Mouse (Mus musculus): Measurements from ENCODE around the gene Rnf8.

The Rnf8 gene

GRCm38 (mm10) chr17:29680174-29680573, 65.6 kb downstream of the Rnf8 start:
- DNase-seq (ENCODE audit: low spot score in 2 of 2): no peak

GRCm38 (mm10) chr17:29680921-29681320, 66.3 kb downstream of the Rnf8 start:
- no peak for DNase-seq (ENCODE audit: low spot score in 2 of 2)

GRCm38 (mm10) chr17:29681669-29682068, 67.1 kb downstream of the Rnf8 start:
- DNase-seq (ENCODE audit: low spot score in 2 of 2): no peak

- no peak for DNase-seq (ENCODE audit: low spot score in 2 of 2)
Observed at GRCm38 (mm10) chr17:29682261-29682660, 67.7 kb downstream of the Rnf8 start.

- DNase-seq (ENCODE audit: low spot score in 2 of 2): no peak
Observed at GRCm38 (mm10) chr17:29683127-29683526, 68.5 kb downstream of the Rnf8 start.

- DNase-seq (ENCODE audit: low spot score in 2 of 2): no peak
Observed at GRCm38 (mm10) chr17:29684275-29684674, 69.7 kb downstream of the Rnf8 start.

GRCm38 (mm10) chr17:29686771-29687170, 72.2 kb downstream of the Rnf8 start:
- DNase-seq (ENCODE audit: low spot score in 2 of 2): no peak

GRCm38 (mm10) chr17:29687373-29687772, 72.8 kb downstream of the Rnf8 start:
- no peak for DNase-seq (ENCODE audit: low spot score in 2 of 2)

GRCm38 (mm10) chr17:29688610-29689009, 74.0 kb downstream of the Rnf8 start:
- no peak for DNase-seq (ENCODE audit: low spot score in 2 of 2)

GRCm38 (mm10) chr17:29690257-29690656, 75.7 kb downstream of the Rnf8 start:
- no peak for DNase-seq (ENCODE audit: low spot score in 2 of 2)

GRCm38 (mm10) chr17:29692827-29693226, 78.2 kb downstream of the Rnf8 start:
- DNase-seq (ENCODE audit: low spot score in 2 of 2): no peak

- DNase-seq (ENCODE audit: low spot score in 2 of 2): no peak
Observed at GRCm38 (mm10) chr17:29693571-29693970, 79.0 kb downstream of the Rnf8 start.

GRCm38 (mm10) chr17:29694516-29694915, 79.9 kb downstream of the Rnf8 start:
- DNase-seq (ENCODE audit: low spot score in 2 of 2): no peak

Data from left cerebral cortex, adult 9 months (tissue).